Mouse (Mus musculus): Measurements from ENCODE around the gene Ccdc9b. TPM values are rescaled to one million over a fixed set of nuclear protein-coding genes. Genes with fewer than 3 reads are reported as not detected.

The Ccdc9b gene
- 1 to 10 TPM in 17 of 26 experiments, under 1 TPM in 8, not detected in 1; 0.16 to 3.1 (median 1.5) TPM for total RNA-seq (2018; cell fraction: chromatin; rRNA removed)
- under 1 TPM; 0.05 to 0.29 (median 0.15) TPM for total RNA-seq (2018; cell fraction: cytosol; rRNA removed)
- 1 to 10 TPM in 6 of 26 experiments, under 1 TPM in 18, not detected in 2; 0.12 to 1.7 (median 0.61) TPM for total RNA-seq (2018; cell fraction: nucleus; rRNA removed)
- polyA plus RNA-seq (2018) = 0.11 to 0.33 TPM (median 0.20 TPM) in 3 replicates

DNA sequence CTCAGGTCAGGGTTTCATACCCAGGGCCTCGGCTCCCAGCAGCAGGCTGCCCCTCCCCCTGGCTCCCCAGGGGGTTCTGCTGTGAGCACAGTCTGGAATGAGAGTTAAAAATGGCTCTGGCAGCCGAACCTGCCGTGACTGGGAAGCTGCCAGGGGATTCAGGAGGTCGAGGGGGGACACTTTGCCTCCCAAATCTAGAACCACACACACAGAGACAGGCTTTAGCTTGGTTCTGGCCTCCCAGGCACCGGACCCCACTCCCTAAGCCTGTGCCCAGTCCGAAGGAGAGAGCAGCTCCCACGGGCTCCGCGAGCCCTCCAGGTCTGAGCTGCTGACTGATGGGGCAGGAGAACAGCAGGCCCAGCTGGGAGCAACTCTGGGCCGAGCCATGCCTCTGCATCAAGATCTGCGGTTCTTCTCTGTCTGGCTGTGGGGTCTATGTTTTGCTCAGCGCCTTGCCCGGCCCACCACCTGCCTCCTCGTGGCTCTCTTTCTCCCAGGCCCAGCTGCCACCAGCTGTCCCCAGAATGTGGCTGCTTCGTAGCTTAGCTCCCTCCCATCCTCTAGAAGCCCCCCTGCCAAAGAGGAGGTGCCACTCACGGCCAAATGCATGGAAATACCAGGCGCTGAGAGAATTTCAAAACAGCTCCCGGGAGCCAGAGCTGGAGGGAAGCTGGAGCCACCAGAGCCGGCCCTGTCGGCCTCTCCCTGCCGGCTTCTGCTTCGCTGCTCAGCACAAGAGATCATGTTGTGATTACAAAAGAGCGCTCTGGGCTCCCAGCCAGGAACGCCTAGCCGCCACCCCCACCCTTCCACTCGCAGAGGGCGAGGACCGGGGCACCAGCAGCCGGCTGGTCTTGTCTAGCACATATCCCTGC, at the start of gene Ccdc9b:
Gene Ccdc9b, minus strand, starts transcription at position 756 of the 878 bp plus-strand sequence.
- Histone ChIP-seq H3K79me2 (ENCODE audit: inconsistent target) (no peaks in the 10 kb centered on the region), H3K36me3 (ENCODE audit: inconsistent target) (no peaks in the 10 kb centered on the region), H3K4me3 (ENCODE audit: inconsistent target) (no peak within 1 kb of the TSS), H3K27ac (no peak within 1 kb of the TSS)
- WGBS (ENCODE audit: missing documents) = 33% methylated on average over 29 of the region's 29 CpGs

- WGBS (ENCODE audit: missing documents) = 86% methylated on average over 2 of the region's 2 CpGs
- H3K36me3 ChIP-seq (ENCODE audit: inconsistent target) = no peaks in the 10 kb centered on the region
- no peak overlapping the region for H3K27ac ChIP-seq
- H3K4me3 ChIP-seq (ENCODE audit: inconsistent target) = no peak overlapping the region
- H3K79me2 ChIP-seq (ENCODE audit: inconsistent target) = no peaks in the 10 kb centered on the region
These were observed 48.4 kb upstream of the Ccdc9b start for GRCm38 (mm10) chr2:118810861-118811260.

DNA sequence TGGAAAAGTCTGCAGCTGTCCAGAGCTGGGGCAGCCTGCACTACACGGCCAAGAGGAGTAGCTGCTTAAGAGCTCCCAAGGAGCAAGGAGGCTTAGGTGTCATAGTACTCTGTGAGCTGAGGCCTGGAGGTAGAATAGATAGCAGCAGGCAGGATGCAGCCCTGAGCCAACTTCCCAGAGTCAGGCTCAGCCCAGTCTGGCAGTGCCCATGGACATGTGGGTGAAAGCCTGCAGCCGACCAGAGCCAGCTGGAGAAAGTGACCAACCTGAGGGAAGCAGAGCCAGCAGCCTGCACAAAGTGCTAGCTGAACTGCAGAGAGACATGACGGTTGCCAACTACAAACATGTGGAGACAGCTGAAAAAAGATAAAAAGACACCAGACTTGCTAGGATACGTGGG, 44.4 kb upstream of the Ccdc9b start:
- 96% methylated on average over 3 of the region's 4 CpGs for WGBS (ENCODE audit: missing documents)
- Histone ChIP-seq H3K36me3 (ENCODE audit: inconsistent target) (no peaks in the 10 kb centered on the region), H3K79me2 (ENCODE audit: inconsistent target) (no peaks in the 10 kb centered on the region), H3K27ac (no peak overlapping the region), H3K4me3 (ENCODE audit: inconsistent target) (no peak overlapping the region)

DNA sequence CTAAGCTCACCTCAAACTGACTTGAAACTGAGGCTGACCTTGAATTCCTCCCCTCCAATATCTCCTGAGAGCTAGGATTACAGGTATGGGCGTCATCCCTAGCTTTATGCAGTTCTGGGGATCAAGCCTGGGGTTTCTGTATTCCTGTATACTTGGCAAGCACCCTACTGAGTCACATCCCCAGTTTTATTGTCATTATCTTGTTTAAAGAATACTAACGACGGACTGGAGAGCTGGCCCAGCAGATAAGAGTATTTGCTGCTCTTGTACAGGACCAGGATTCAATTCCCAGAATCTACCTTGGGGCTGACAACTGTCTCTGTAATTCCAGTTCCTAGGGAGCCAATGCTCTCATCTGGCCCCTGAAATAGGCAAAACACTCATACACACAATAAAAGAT, 43.3 kb upstream of the Ccdc9b start:
- WGBS (ENCODE audit: missing documents) = 93% methylated on average over 3 of the region's 3 CpGs
- no peaks in the 10 kb centered on the region for H3K36me3 ChIP-seq (ENCODE audit: inconsistent target)
- no peak overlapping the region for H3K4me3 ChIP-seq (ENCODE audit: inconsistent target)
- H3K27ac ChIP-seq = no peak overlapping the region
- H3K79me2 ChIP-seq (ENCODE audit: inconsistent target) = no peaks in the 10 kb centered on the region

- no peaks in the 10 kb centered on the region for H3K79me2 ChIP-seq (ENCODE audit: inconsistent target)
- no peak overlapping the region for H3K27ac ChIP-seq
- WGBS (ENCODE audit: missing documents) = 61% methylated on average over 3 of the region's 3 CpGs
- no peak overlapping the region for H3K4me3 ChIP-seq (ENCODE audit: inconsistent target)
- no peaks in the 10 kb centered on the region for H3K36me3 ChIP-seq (ENCODE audit: inconsistent target)
These were observed 42.7 kb upstream of the Ccdc9b start for GRCm38 (mm10) chr2:118805137-118805536.

DNA sequence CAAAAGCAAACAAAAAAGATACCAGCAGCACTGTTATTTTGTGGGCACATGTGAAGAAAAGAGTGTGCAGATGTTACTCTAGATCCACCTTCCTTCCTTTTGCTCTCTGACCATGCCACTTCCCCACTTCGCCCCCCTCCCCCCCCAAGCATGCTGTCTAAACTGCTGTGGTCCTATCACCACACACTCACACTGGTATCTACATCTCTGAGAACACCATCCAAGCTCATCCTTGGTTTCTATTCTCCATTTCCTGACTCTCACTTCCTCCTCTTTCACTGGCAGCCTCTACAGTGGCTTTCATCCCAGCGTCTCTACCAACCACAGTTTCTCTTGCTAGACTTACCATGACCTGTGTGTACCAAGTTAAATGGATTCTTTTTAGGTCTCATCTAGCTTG, 42.0 kb upstream of the Ccdc9b start:
- WGBS (ENCODE audit: missing documents) = 0% methylated on average over 2 of the region's 2 CpGs
- H3K27ac ChIP-seq = no peak overlapping the region
- H3K4me3 ChIP-seq (ENCODE audit: inconsistent target) = no peak overlapping the region
- no peaks in the 10 kb centered on the region for H3K36me3 ChIP-seq (ENCODE audit: inconsistent target)
- no peaks in the 10 kb centered on the region for H3K79me2 ChIP-seq (ENCODE audit: inconsistent target)

GRCm38 (mm10) chr2:118802542-118803118, 40.2 kb upstream of the Ccdc9b start:
- Histone ChIP-seq H3K79me2 (ENCODE audit: inconsistent target) (no peaks in the 10 kb centered on the region), H3K4me3 (ENCODE audit: inconsistent target) (no peak overlapping the region), H3K36me3 (ENCODE audit: inconsistent target) (no peaks in the 10 kb centered on the region), H3K27ac (no peak overlapping the region)
- 98% methylated on average over 4 of the region's 4 CpGs for WGBS (ENCODE audit: missing documents)

DNA sequence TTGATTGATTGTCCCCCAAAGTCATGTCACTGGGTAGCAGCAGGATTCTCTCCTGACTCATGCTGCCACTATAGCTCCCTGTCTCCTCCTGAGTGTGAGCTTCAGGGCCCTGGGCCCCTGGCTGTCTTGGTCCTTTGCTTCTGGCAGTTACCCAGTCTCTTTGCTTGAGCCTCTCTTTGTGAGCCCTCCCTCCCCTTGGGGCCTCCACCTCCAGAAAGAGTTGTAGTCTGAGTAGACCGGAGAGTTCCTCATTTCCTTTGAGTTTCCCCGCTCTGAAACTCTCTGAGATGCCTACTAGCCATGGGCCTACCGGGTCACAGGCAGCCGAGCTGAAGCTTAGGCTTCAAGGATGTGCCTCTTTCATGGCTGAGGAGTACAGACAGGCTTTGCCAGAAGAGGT, 31.2 kb upstream of the Ccdc9b start:
- H3K79me2 ChIP-seq (ENCODE audit: inconsistent target) = no peaks in the 10 kb centered on the region
- no peak overlapping the region for H3K27ac ChIP-seq
- no peak overlapping the region for H3K4me3 ChIP-seq (ENCODE audit: inconsistent target)
- no peaks in the 10 kb centered on the region for H3K36me3 ChIP-seq (ENCODE audit: inconsistent target)
- 20% methylated on average over 4 of the region's 4 CpGs for WGBS (ENCODE audit: missing documents)

GRCm38 (mm10) chr2:118792259-118792613, 29.8 kb upstream of the Ccdc9b start:
- WGBS (ENCODE audit: missing documents) = 93% methylated on average over 4 of the region's 4 CpGs
- no peaks in the 10 kb centered on the region for H3K36me3 ChIP-seq (ENCODE audit: inconsistent target)
- no peaks in the 10 kb centered on the region for H3K79me2 ChIP-seq (ENCODE audit: inconsistent target)
- H3K27ac ChIP-seq = no peak overlapping the region
- H3K4me3 ChIP-seq (ENCODE audit: inconsistent target) = no peak overlapping the region

GRCm38 (mm10) chr2:118791591-118792258, 29.3 kb upstream of the Ccdc9b start:
- H3K4me3 ChIP-seq (ENCODE audit: inconsistent target) = no peak overlapping the region
- H3K36me3 ChIP-seq (ENCODE audit: inconsistent target) = no peaks in the 10 kb centered on the region
- H3K27ac ChIP-seq = no peak overlapping the region
- no peaks in the 10 kb centered on the region for H3K79me2 ChIP-seq (ENCODE audit: inconsistent target)
- WGBS (ENCODE audit: missing documents) = 92% methylated on average over 26 of the region's 26 CpGs

GRCm38 (mm10) chr2:118790551-118791525, 28.4 kb upstream of the Ccdc9b start:
- Histone ChIP-seq H3K36me3 (ENCODE audit: inconsistent target) (no peaks in the 10 kb centered on the region), H3K4me3 (ENCODE audit: inconsistent target) (no peak overlapping the region), H3K79me2 (ENCODE audit: inconsistent target) (no peaks in the 10 kb centered on the region), H3K27ac (no peak overlapping the region)
- WGBS (ENCODE audit: missing documents) = 41% methylated on average over 44 of the region's 44 CpGs

GRCm38 (mm10) chr2:118790221-118790550, 27.7 kb upstream of the Ccdc9b start:
- H3K79me2 ChIP-seq (ENCODE audit: inconsistent target) = no peaks in the 10 kb centered on the region
- 80% methylated on average over 11 of the region's 12 CpGs for WGBS (ENCODE audit: missing documents)
- H3K36me3 ChIP-seq (ENCODE audit: inconsistent target) = no peaks in the 10 kb centered on the region
- no peak overlapping the region for H3K27ac ChIP-seq
- H3K4me3 ChIP-seq (ENCODE audit: inconsistent target) = no peak overlapping the region

DNA sequence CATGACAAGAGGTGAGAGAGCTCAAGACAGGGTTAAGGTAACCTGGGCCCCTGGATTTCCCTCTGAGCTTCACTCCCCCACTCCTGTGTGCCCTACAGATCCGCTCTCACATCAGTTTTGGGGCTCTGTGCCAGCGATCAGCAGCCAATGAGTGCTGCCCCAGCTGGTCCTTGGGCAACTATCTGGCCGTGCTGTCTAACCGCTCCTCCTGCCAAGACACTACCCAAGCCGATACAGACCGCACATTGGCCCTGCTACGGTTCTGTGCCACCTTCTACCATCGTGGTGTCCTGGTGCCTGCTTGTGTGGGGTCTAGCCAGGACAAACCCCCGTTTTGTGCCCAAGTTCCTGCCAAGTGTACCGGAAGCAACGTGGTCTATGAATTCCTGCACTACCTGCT, 27.0 kb upstream of the Ccdc9b start:
- Histone ChIP-seq H3K36me3 (ENCODE audit: inconsistent target) (no peaks in the 10 kb centered on the region), H3K27ac (no peak overlapping the region), H3K79me2 (ENCODE audit: inconsistent target) (no peaks in the 10 kb centered on the region), H3K4me3 (ENCODE audit: inconsistent target) (no peak overlapping the region)
- WGBS (ENCODE audit: missing documents) = 93% methylated on average over 11 of the region's 11 CpGs

DNA sequence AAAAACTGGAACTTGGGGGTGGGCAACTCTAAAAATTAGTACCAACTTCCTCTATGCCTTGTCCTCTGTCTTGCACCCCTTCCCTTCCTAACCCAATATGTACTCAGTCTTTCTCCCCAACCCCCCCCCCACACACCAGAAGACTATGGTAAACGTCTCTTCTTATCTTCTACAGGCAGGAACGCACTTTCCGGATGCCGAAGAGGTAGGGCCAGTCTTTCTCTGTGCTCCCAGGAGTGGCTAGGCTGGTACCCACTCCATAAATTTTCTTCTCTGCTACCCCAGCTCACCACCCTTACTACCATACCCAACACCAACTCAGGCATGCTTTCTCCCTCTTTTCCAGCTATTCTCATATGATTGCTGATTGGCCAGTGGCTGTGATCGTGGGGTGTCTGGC, 24.1 kb upstream of the Ccdc9b start:
- WGBS (ENCODE audit: missing documents) = 88% methylated on average over 5 of the region's 5 CpGs

More for the DNA sequence above, 24.1 kb upstream of the Ccdc9b start:
- no peak overlapping the region for H3K4me3 ChIP-seq (ENCODE audit: inconsistent target)
- H3K79me2 ChIP-seq (ENCODE audit: inconsistent target) = no peaks in the 10 kb centered on the region
- H3K36me3 ChIP-seq (ENCODE audit: inconsistent target) = no peaks in the 10 kb centered on the region
- H3K27ac ChIP-seq = no peak overlapping the region
